Mouse (Mus musculus): ENCODE data around the gene Sp1.

DNA sequence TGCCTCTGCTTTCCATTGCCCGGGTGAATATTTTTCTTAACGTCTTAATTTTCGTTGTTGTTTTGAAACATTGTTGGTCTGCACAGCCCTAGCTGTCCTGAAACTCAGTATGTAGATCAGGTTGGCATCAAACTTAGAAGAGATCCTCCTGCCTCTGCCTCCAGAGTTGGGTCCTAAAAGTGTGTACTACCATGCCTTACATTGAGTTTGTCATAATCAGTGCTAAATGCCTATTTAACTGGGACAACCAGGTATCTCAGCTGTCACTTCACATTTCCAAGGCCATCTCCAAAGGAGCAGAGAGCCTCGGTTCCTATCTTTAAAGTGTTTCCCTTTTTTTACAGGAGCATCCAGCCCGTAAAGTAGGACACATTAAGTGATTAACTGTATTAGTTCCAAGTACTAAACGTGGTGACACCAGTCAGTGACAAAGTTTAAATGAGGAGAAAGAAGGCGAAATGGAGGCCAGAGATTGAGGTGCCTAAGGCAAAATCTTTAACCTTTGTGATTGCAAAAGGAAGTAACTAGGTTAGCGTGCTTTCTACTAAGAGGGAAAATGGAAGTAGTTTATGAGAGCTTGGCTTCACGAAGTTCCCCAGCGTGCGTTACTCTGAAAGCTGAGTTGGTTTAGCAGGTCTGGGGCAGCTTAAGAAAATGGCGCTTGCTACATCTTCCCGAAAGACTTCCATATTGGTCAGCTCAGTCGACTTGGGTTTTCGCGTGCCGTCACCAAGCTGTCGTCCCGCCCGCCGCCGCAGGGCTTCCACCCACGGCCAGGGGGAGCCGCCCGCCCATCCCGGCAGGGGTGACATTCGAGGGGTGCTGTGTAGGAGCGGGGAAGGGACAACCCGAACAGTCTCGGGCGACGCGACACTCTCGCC, 1.1 kb upstream of the Sp1 start:
- TF ChIP-seq MAX (IDR thresholded peaks at IDR 0.05) (no peak), CTCF (IDR thresholded peaks at IDR 0.05; ENCODE audit: control insufficient read depth, insufficient read depth, insufficient read length) (peak; percentile 22), FOSL1 (IDR thresholded peaks at IDR 0.05; ENCODE audit: insufficient read depth, low read length, poor library complexity, severe bottlenecking) (no peak), CEBPB (IDR thresholded peaks at IDR 0.05; ENCODE audit: low read depth) (no peak), USF1 (IDR thresholded peaks at IDR 0.05; ENCODE audit: low read depth) (no peak)
